Mouse (Mus musculus) limb, embryonic 11.5 days (tissue): Measurements from ENCODE around the gene Atg9b. TPM values are rescaled to one million over a fixed set of nuclear protein-coding genes. Genes with fewer than 3 reads are reported as not detected.
A peak's percentile ranks its signal among the peaks of the same experiment; 100 is the strongest.

ENCODE experiments used
- ATAC-seq: fragments of 200-750 bp; cut with Nextera tagmentation; 2 replicates; pipeline ENCODE4 v1.8.0; 2017; ENCODE audit warnings: low read depth; ENCODE audit not compliant: insufficient number of reproducible peaks, low FRiP score, low TSS enrichment
- DNase-seq: peaks from one replicate; pipeline ENCODE4 v3.0.0-alpha.2; 2015; ENCODE audit warnings: low spot score
- H3K27ac ChIP-seq: fragments of 300-500 bp; sonication (generic); replicated peaks from 2 replicates; pipeline ENCODE4 v1.5.1; 2014; ENCODE audit warnings: low read depth, mild to moderate bottlenecking, low read length
- H3K27me3 ChIP-seq: fragments of 300-500 bp; sonication (generic); 2 replicates; pipeline ENCODE4 v1.6.1; 2014; ENCODE audit warnings: mild to moderate bottlenecking, low read length, mixed read lengths; ENCODE audit not compliant: control insufficient read depth, insufficient read depth
- H3K36me3 ChIP-seq: fragments of 300-500 bp; sonication (generic); 2 replicates; pipeline ENCODE4 v1.6.1; 2014; ENCODE audit warnings: mild to moderate bottlenecking, low read length, moderate library complexity, mixed read lengths; ENCODE audit not compliant: control insufficient read depth, insufficient read depth
- H3K4me1 ChIP-seq: fragments of 300-500 bp; sonication (generic); 2 replicates; pipeline ENCODE4 v1.6.1; 2014; ENCODE audit warnings: low read length, mixed read lengths; ENCODE audit not compliant: control insufficient read depth, insufficient read depth
- H3K4me2 ChIP-seq: fragments of 300-500 bp; sonication (generic); 2 replicates; pipeline ENCODE4 v1.6.1; 2014; ENCODE audit warnings: low read depth, mild to moderate bottlenecking, moderate library complexity; ENCODE audit not compliant: severe bottlenecking
- H3K4me3 ChIP-seq: fragments of 300-500 bp; sonication (generic); 2 replicates; pipeline ENCODE4 v1.5.1; 2014; ENCODE audit warnings: low read depth, low read length
- H3K9ac ChIP-seq: fragments of 300-500 bp; sonication (generic); 2 replicates; pipeline ENCODE4 v1.6.1; 2014; ENCODE audit warnings: mild to moderate bottlenecking, low read length
- H3K9me3 ChIP-seq: fragments of 300-500 bp; sonication (generic); 2 replicates; pipeline ENCODE4 v1.6.1; 2016; ENCODE audit warnings: low read length; ENCODE audit not compliant: control insufficient read depth
- WGBS: fragments of 180-500 bp; shearing (Covaris S2); extraction: QIAGEN DNeasy Blood & Tissue Kit; methylation state at CpG from one replicate; pipeline ENCODE4 v1.1.7; 2014; 5-methylcytosine and 5-hydroxymethylcytosine counted together
- polyA plus RNA-seq: library from polyadenylated mRNA; unstranded; fragments of >200 nt; fragmentation: Nextera tagmentation; extraction: Ambion mirVana; gene quantifications from 2 replicates; pipeline ENCODE4 v1.2.1, GENCODE M21; 2014

Atg9b gene
- polyA plus RNA-seq, 1 experiment from 2014 or later = 0.35 TPM

- ATAC-seq = no peak
- Histone ChIP-seq H3K27ac (no peak overlapping the region), H3K9ac (no peak overlapping the region), H3K4me3 (no peak overlapping the region), H3K27me3 (0 out of 2 replicates have a peak, but pooled peaks cover 5% of the 10 kb centered on the region), H3K4me1 (peaks cover 12% of the 10 kb centered on the region; the same call in 1 of the 2 replicates), H3K9me3 (no peaks in the 10 kb centered on the region), H3K4me2 (no peak overlapping the region), H3K36me3 (no peaks in the 10 kb centered on the region)
- DNase-seq = peak; percentile 64
- 35% methylated on average over 6 of the region's 7 CpGs for WGBS
Measured at GRCm38 (mm10) chr5:24389011-24389657, 2.8 kb downstream of the Atg9b start.

GRCm38 (mm10) chr5:24388246-24388915, 3.6 kb downstream of the Atg9b start:
- peak overlapping the region; percentile 68 for H3K9ac ChIP-seq
- no peak overlapping the region for H3K27ac ChIP-seq
- H3K4me1 ChIP-seq = peaks cover 12% of the 10 kb centered on the region; the same call in 1 of the 2 replicates
- H3K9me3 ChIP-seq = no peaks in the 10 kb centered on the region
- H3K27me3 ChIP-seq = 0 out of 2 replicates have a peak, but pooled peaks cover 5% of the 10 kb centered on the region
- peak overlapping the region; percentile 38 for H3K4me3 ChIP-seq
- WGBS = 25% methylated on average over 26 of the region's 26 CpGs
- no peak for DNase-seq
- 0 out of 2 replicates have a peak, but pooled peaks have one; percentile 4 for ATAC-seq
- H3K36me3 ChIP-seq = no peaks in the 10 kb centered on the region
- H3K4me2 ChIP-seq = peak overlapping the region; percentile 97

GRCm38 (mm10) chr5:24387264-24388241, 4.4 kb downstream of the Atg9b start:
- Histone ChIP-seq H3K4me2 (peak overlapping the region; percentile 97), H3K4me3 (peak overlapping the region; percentile 38), H3K27ac (no peak overlapping the region), H3K9ac (peak overlapping the region; percentile 68), H3K4me1 (peaks cover 12% of the 10 kb centered on the region; the same call in 1 of the 2 replicates), H3K27me3 (0 out of 2 replicates have a peak, but pooled peaks cover 5% of the 10 kb centered on the region), H3K36me3 (no peaks in the 10 kb centered on the region), H3K9me3 (no peaks in the 10 kb centered on the region)
- DNase-seq = peak; percentile 70
- ATAC-seq = peak; percentile 12; the same call in 1 of the 2 replicates
- 1% methylated on average over 73 of the region's 73 CpGs for WGBS

GRCm38 (mm10) chr5:24385887-24386550, 5.9 kb downstream of the Atg9b start:
- H3K9me3 ChIP-seq = no peaks in the 10 kb centered on the region
- no peak overlapping the region for H3K9ac ChIP-seq
- H3K4me1 ChIP-seq = peaks cover 12% of the 10 kb centered on the region; the same call in 1 of the 2 replicates
- no peak overlapping the region for H3K4me3 ChIP-seq
- DNase-seq (no peak), ATAC-seq (no peak)
- H3K36me3 ChIP-seq = no peaks in the 10 kb centered on the region
- 75% methylated on average over 10 of the region's 10 CpGs for WGBS
- no peak overlapping the region for H3K4me2 ChIP-seq
- 0 out of 2 replicates have a peak, but pooled peaks cover 5% of the 10 kb centered on the region for H3K27me3 ChIP-seq
- H3K27ac ChIP-seq = no peak overlapping the region

- DNase-seq (no peak), ATAC-seq (no peak)
- Histone ChIP-seq H3K27me3 (0 out of 2 replicates have a peak, but pooled peaks cover 5% of the 10 kb centered on the region), H3K36me3 (no peaks in the 10 kb centered on the region), H3K4me2 (no peak overlapping the region), H3K9me3 (no peaks in the 10 kb centered on the region), H3K9ac (no peak overlapping the region), H3K4me3 (no peak overlapping the region), H3K27ac (no peak overlapping the region), H3K4me1 (peaks cover 12% of the 10 kb centered on the region; the same call in 1 of the 2 replicates)
- WGBS = 86% methylated on average over 5 of the region's 5 CpGs
Measured at GRCm38 (mm10) chr5:24385374-24385773, 6.6 kb downstream of the Atg9b start.

- Histone ChIP-seq H3K4me2 (no peak overlapping the region), H3K9ac (no peak overlapping the region), H3K27me3 (0 out of 2 replicates have a peak, but pooled peaks cover 5% of the 10 kb centered on the region), H3K27ac (no peak overlapping the region), H3K4me3 (no peak overlapping the region), H3K4me1 (peaks cover 6% of the 10 kb centered on the region; the same call in 1 of the 2 replicates), H3K9me3 (no peaks in the 10 kb centered on the region), H3K36me3 (no peaks in the 10 kb centered on the region)
- ATAC-seq = no peak
- 73% methylated on average over 6 of the region's 6 CpGs for WGBS
- no peak for DNase-seq
Measured at GRCm38 (mm10) chr5:24384407-24384806, 7.5 kb downstream of the Atg9b start.

GRCm38 (mm10) chr5:24383026-24383859, 8.7 kb downstream of the Atg9b start:
- Histone ChIP-seq H3K36me3 (no peaks in the 10 kb centered on the region), H3K27me3 (0 out of 2 replicates have a peak, but pooled peaks cover 3% of the 10 kb centered on the region), H3K4me2 (peak overlapping the region; percentile 66), H3K9me3 (no peaks in the 10 kb centered on the region), H3K27ac (no peak overlapping the region), H3K9ac (peak overlapping the region; percentile 28; the same call in 1 of the 2 replicates), H3K4me3 (peak overlapping the region; percentile 33), H3K4me1 (peaks cover 4% of the 10 kb centered on the region; the same call in 1 of the 2 replicates)
- WGBS = 1% methylated on average over 34 of the region's 34 CpGs
- DNase-seq (peak; percentile 97), ATAC-seq (peak; percentile 64)
